Mouse (Mus musculus) right cerebral cortex, postnatal 14 days (tissue): ENCODE data around the gene Tmem222.

Source experiments
- DNase-seq: peaks from one replicate; pipeline ENCODE4 v3.0.0; 2022

Gene Tmem222

GRCm38 (mm10) chr4:133282656-133283055 is 5.1 kb upstream of the Tmem222 start:
- DNase-seq, result no peak

GRCm38 (mm10) chr4:133281951-133282481 is 4.4 kb upstream of the Tmem222 start:
- peak; percentile 41 for DNase-seq

- no peak for DNase-seq
Observed at GRCm38 (mm10) chr4:133281513-133281912, 3.9 kb upstream of the Tmem222 start.

- no peak for DNase-seq
Observed at GRCm38 (mm10) chr4:133278482-133278881, 890 bp upstream of the Tmem222 start.

- DNase-seq, result no peak
Observed at GRCm38 (mm10) chr4:133278067-133278466, 475 bp upstream of the Tmem222 start.

GRCm38 (mm10) chr4:133270929-133271328 is 6.7 kb downstream of the Tmem222 start:
- no peak for DNase-seq

- no peak for DNase-seq
Observed at GRCm38 (mm10) chr4:133269596-133269995, 8.0 kb downstream of the Tmem222 start.

- no peak for DNase-seq
Observed at GRCm38 (mm10) chr4:133268931-133269330, 8.7 kb downstream of the Tmem222 start.

GRCm38 (mm10) chr4:133266248-133266880 is 11.2 kb downstream of the Tmem222 start:
- DNase-seq, result no peak

- DNase-seq, result no peak
Observed at GRCm38 (mm10) chr4:133265759-133266158, 11.8 kb downstream of the Tmem222 start.

- no peak for DNase-seq
Observed at GRCm38 (mm10) chr4:133265297-133265696, 12.3 kb downstream of the Tmem222 start.

- DNase-seq, result no peak
Observed at GRCm38 (mm10) chr4:133264559-133264958, 13.0 kb downstream of the Tmem222 start.

- no peak for DNase-seq
Observed at GRCm38 (mm10) chr4:133263756-133264155, 13.8 kb downstream of the Tmem222 start.

GRCm38 (mm10) chr4:133262882-133263281 is 14.7 kb downstream of the Tmem222 start, which contains the start of gene Sytl1:
TSS of gene Sytl1 (minus strand) at chr4:133263113.
- DNase-seq, result no peak

- DNase-seq, result no peak
Observed at GRCm38 (mm10) chr4:133262375-133262765, 15.2 kb downstream of the Tmem222 start.

- no peak for DNase-seq
Observed at GRCm38 (mm10) chr4:133261641-133262374, 15.8 kb downstream of the Tmem222 start.

GRCm38 (mm10) chr4:133257798-133258408 is 19.7 kb downstream of the Tmem222 start:
- DNase-seq, result no peak

- DNase-seq, result no peak
Observed at GRCm38 (mm10) chr4:133257230-133257629, 20.4 kb downstream of the Tmem222 start.

GRCm38 (mm10) chr4:133256820-133257219 is 20.8 kb downstream of the Tmem222 start:
- DNase-seq, result no peak

- DNase-seq, result no peak
Observed at GRCm38 (mm10) chr4:133255392-133255791, 22.2 kb downstream of the Tmem222 start.

GRCm38 (mm10) chr4:133253412-133253811 is 24.2 kb downstream of the Tmem222 start:
- DNase-seq, result no peak

- DNase-seq, result no peak
Observed at GRCm38 (mm10) chr4:133252089-133252488, 25.5 kb downstream of the Tmem222 start.

GRCm38 (mm10) chr4:133251214-133251613 is 26.4 kb downstream of the Tmem222 start:
- DNase-seq, result no peak

- peak; percentile 82 for DNase-seq
Observed at GRCm38 (mm10) chr4:133250609-133251008, 27.0 kb downstream of the Tmem222 start.
